Mouse (Mus musculus): Measurements from ENCODE around the gene Synj2. TPM values are rescaled to one million over a fixed set of nuclear protein-coding genes. Genes with fewer than 3 reads are reported as not detected.

The Synj2 gene
- total and polyA plus RNA-seq, 3 experiments = 0.02 to 0.11 TPM; not detected in 1

GRCm38 (mm10) chr17:5929031-5929430 lies 12.0 kb upstream of the Synj2 start:
- Histone ChIP-seq H3K4me1 (ENCODE audit: insufficient read depth, low read depth, low read length) (peaks cover 7% of the 10 kb centered on the region), H3K4me3 (ENCODE audit: low read depth, low read length) (no peak overlapping the region), H3K9me3 (replicated peaks) (no peaks in the 10 kb centered on the region), H3K36me3 (replicated peaks) (peaks cover 64% of the 10 kb centered on the region), H3K27me3 (ENCODE audit: insufficient read depth, low read length) (no peaks in the 10 kb centered on the region)
- no peak for TF ChIP-seq POLR2AphosphoS5 (IDR thresholded peaks at IDR 0.05; ENCODE audit: insufficient replicate concordance, low read depth, low read length)
- no peak for TF ChIP-seq GATA1 (IDR thresholded peaks at IDR 0.05; ENCODE audit: borderline replicate concordance, low read length)
- TF ChIP-seq TAL1 (conservative IDR thresholded peaks at IDR 0.05; ENCODE audit: low read depth, low read length) = no peak
- no peak for TF ChIP-seq GATA2 (IDR thresholded peaks at IDR 0.05; ENCODE audit: borderline replicate concordance, low read depth, low read length)
- no peak for TF ChIP-seq CTCF (IDR thresholded peaks at IDR 0.05; ENCODE audit: low read depth, low read length)
- DNase-seq (ENCODE audit: low spot score) (no peak), ATAC-seq (ENCODE audit: extremely low read depth, insufficient number of reproducible peaks, low FRiP score, poor library complexity, severe bottlenecking) (no peak)

- peaks cover 3% of the 10 kb centered on the region; the same call in 1 of the 2 replicates for H3K27me3 ChIP-seq (ENCODE audit: insufficient read depth, low read length)
- DNase-seq (ENCODE audit: low spot score) = no peak
- peaks cover 37% of the 10 kb centered on the region for H3K36me3 ChIP-seq (replicated peaks)
- no peaks in the 10 kb centered on the region for H3K9me3 ChIP-seq (replicated peaks)
- no peak for ATAC-seq (ENCODE audit: extremely low read depth, insufficient number of reproducible peaks, low FRiP score, poor library complexity, severe bottlenecking)
- H3K4me3 ChIP-seq (ENCODE audit: low read depth, low read length) = no peak overlapping the region
- no peak for TF ChIP-seq TAL1 (conservative IDR thresholded peaks at IDR 0.05; ENCODE audit: low read depth, low read length)
- TF ChIP-seq CTCF (IDR thresholded peaks at IDR 0.05; ENCODE audit: low read depth, low read length) = no peak
- TF ChIP-seq GATA2 (IDR thresholded peaks at IDR 0.05; ENCODE audit: borderline replicate concordance, low read depth, low read length) = no peak
- no peak for TF ChIP-seq GATA1 (IDR thresholded peaks at IDR 0.05; ENCODE audit: borderline replicate concordance, low read length)
- TF ChIP-seq POLR2AphosphoS5 (IDR thresholded peaks at IDR 0.05; ENCODE audit: insufficient replicate concordance, low read depth, low read length) = no peak
- H3K4me1 ChIP-seq (ENCODE audit: insufficient read depth, low read depth, low read length) = peaks cover 8% of the 10 kb centered on the region
These were observed 8.9 kb upstream of the Synj2 start for GRCm38 (mm10) chr17:5932161-5932560.

GRCm38 (mm10) chr17:5934554-5935324 lies 6.3 kb upstream of the Synj2 start:
- Histone ChIP-seq H3K4me1 (ENCODE audit: insufficient read depth, low read depth, low read length) (peaks cover 8% of the 10 kb centered on the region), H3K9me3 (replicated peaks) (no peaks in the 10 kb centered on the region), H3K36me3 (replicated peaks) (peaks cover 13% of the 10 kb centered on the region), H3K27me3 (ENCODE audit: insufficient read depth, low read length) (peaks cover 18% of the 10 kb centered on the region), H3K4me3 (ENCODE audit: low read depth, low read length) (peak overlapping the region; percentile 31; the same call in 1 of the 2 replicates)
- ATAC-seq (ENCODE audit: extremely low read depth, insufficient number of reproducible peaks, low FRiP score, poor library complexity, severe bottlenecking) (peak; percentile 40; the same call in 1 of the 2 replicates), DNase-seq (ENCODE audit: low spot score) (no peak)
- TF ChIP-seq GATA1 (IDR thresholded peaks at IDR 0.05; ENCODE audit: borderline replicate concordance, low read length) = no peak
- TF ChIP-seq TAL1 (conservative IDR thresholded peaks at IDR 0.05; ENCODE audit: low read depth, low read length) = no peak
- no peak for TF ChIP-seq POLR2AphosphoS5 (IDR thresholded peaks at IDR 0.05; ENCODE audit: insufficient replicate concordance, low read depth, low read length)
- no peak for TF ChIP-seq CTCF (IDR thresholded peaks at IDR 0.05; ENCODE audit: low read depth, low read length)
- no peak for TF ChIP-seq GATA2 (IDR thresholded peaks at IDR 0.05; ENCODE audit: borderline replicate concordance, low read depth, low read length)

GRCm38 (mm10) chr17:5935680-5936079 lies 5.4 kb upstream of the Synj2 start:
- Histone ChIP-seq H3K27me3 (ENCODE audit: insufficient read depth, low read length) (peaks cover 25% of the 10 kb centered on the region), H3K4me3 (ENCODE audit: low read depth, low read length) (no peak overlapping the region), H3K9me3 (replicated peaks) (no peaks in the 10 kb centered on the region), H3K4me1 (ENCODE audit: insufficient read depth, low read depth, low read length) (peaks cover 8% of the 10 kb centered on the region), H3K36me3 (replicated peaks) (peaks cover 6% of the 10 kb centered on the region)
- TF ChIP-seq TAL1 (conservative IDR thresholded peaks at IDR 0.05; ENCODE audit: low read depth, low read length) = no peak
- no peak for TF ChIP-seq GATA1 (IDR thresholded peaks at IDR 0.05; ENCODE audit: borderline replicate concordance, low read length)
- TF ChIP-seq POLR2AphosphoS5 (IDR thresholded peaks at IDR 0.05; ENCODE audit: insufficient replicate concordance, low read depth, low read length) = no peak
- no peak for TF ChIP-seq GATA2 (IDR thresholded peaks at IDR 0.05; ENCODE audit: borderline replicate concordance, low read depth, low read length)
- TF ChIP-seq CTCF (IDR thresholded peaks at IDR 0.05; ENCODE audit: low read depth, low read length) = no peak
- DNase-seq (ENCODE audit: low spot score) = no peak
- no peak for ATAC-seq (ENCODE audit: extremely low read depth, insufficient number of reproducible peaks, low FRiP score, poor library complexity, severe bottlenecking)

- DNase-seq (ENCODE audit: low spot score) (no peak), ATAC-seq (ENCODE audit: extremely low read depth, insufficient number of reproducible peaks, low FRiP score, poor library complexity, severe bottlenecking) (no peak)
- TF ChIP-seq CTCF (IDR thresholded peaks at IDR 0.05; ENCODE audit: low read depth, low read length) (no peak), GATA1 (IDR thresholded peaks at IDR 0.05; ENCODE audit: borderline replicate concordance, low read length) (no peak), TAL1 (conservative IDR thresholded peaks at IDR 0.05; ENCODE audit: low read depth, low read length) (no peak), GATA2 (IDR thresholded peaks at IDR 0.05; ENCODE audit: borderline replicate concordance, low read depth, low read length) (no peak), POLR2AphosphoS5 (IDR thresholded peaks at IDR 0.05; ENCODE audit: insufficient replicate concordance, low read depth, low read length) (no peak)
- peaks cover 8% of the 10 kb centered on the region for H3K4me1 ChIP-seq (ENCODE audit: insufficient read depth, low read depth, low read length)
- H3K27me3 ChIP-seq (ENCODE audit: insufficient read depth, low read length) = peaks cover 28% of the 10 kb centered on the region
- H3K9me3 ChIP-seq (replicated peaks) = no peaks in the 10 kb centered on the region
- H3K36me3 ChIP-seq (replicated peaks) = peaks cover 2% of the 10 kb centered on the region
- H3K4me3 ChIP-seq (ENCODE audit: low read depth, low read length) = no peak overlapping the region
These were observed 4.8 kb upstream of the Synj2 start for GRCm38 (mm10) chr17:5936276-5936675.

GRCm38 (mm10) chr17:5937441-5937840 lies 3.6 kb upstream of the Synj2 start:
- no peaks in the 10 kb centered on the region for H3K36me3 ChIP-seq (replicated peaks)
- peaks cover 8% of the 10 kb centered on the region for H3K4me1 ChIP-seq (ENCODE audit: insufficient read depth, low read depth, low read length)
- ATAC-seq (ENCODE audit: extremely low read depth, insufficient number of reproducible peaks, low FRiP score, poor library complexity, severe bottlenecking) = no peak
- peaks cover 32% of the 10 kb centered on the region for H3K27me3 ChIP-seq (ENCODE audit: insufficient read depth, low read length)
- TF ChIP-seq GATA1 (IDR thresholded peaks at IDR 0.05; ENCODE audit: borderline replicate concordance, low read length) (no peak), TAL1 (conservative IDR thresholded peaks at IDR 0.05; ENCODE audit: low read depth, low read length) (no peak), POLR2AphosphoS5 (IDR thresholded peaks at IDR 0.05; ENCODE audit: insufficient replicate concordance, low read depth, low read length) (no peak), CTCF (IDR thresholded peaks at IDR 0.05; ENCODE audit: low read depth, low read length) (no peak), GATA2 (IDR thresholded peaks at IDR 0.05; ENCODE audit: borderline replicate concordance, low read depth, low read length) (no peak)
- DNase-seq (ENCODE audit: low spot score) = no peak
- H3K9me3 ChIP-seq (replicated peaks) = no peaks in the 10 kb centered on the region
- H3K4me3 ChIP-seq (ENCODE audit: low read depth, low read length) = no peak overlapping the region
